Mouse (Mus musculus): ENCODE data around the gene Gm17364. TPM values are rescaled to one million over a fixed set of nuclear protein-coding genes. Genes with fewer than 3 reads are reported as not detected.
"Not testable (repeated sequence)": the region's sequence is repeated elsewhere in the genome, so short reads cannot be mapped to it uniquely, and the experiment has no call there.

Gm17364 gene
- not detected for total RNA-seq (2021)

- DNase-seq (ENCODE audit: extremely low spot score in 1 of 2, low spot score in 1 of 2): no peak
Measured at GRCm38 (mm10) chr13:41273927-41274650, at the start of gene Gm17364. Gm17364 (minus strand) TSS chr13:41273977.

GRCm38 (mm10) chr13:41321433-41321832, 47.7 kb upstream of the Gm17364 start:
- DNase-seq (ENCODE audit: extremely low spot score in 1 of 2, low spot score in 1 of 2): no peak

GRCm38 (mm10) chr13:41320749-41321148, 47.0 kb upstream of the Gm17364 start:
- DNase-seq (ENCODE audit: extremely low spot score in 1 of 2, low spot score in 1 of 2): no peak

DNA sequence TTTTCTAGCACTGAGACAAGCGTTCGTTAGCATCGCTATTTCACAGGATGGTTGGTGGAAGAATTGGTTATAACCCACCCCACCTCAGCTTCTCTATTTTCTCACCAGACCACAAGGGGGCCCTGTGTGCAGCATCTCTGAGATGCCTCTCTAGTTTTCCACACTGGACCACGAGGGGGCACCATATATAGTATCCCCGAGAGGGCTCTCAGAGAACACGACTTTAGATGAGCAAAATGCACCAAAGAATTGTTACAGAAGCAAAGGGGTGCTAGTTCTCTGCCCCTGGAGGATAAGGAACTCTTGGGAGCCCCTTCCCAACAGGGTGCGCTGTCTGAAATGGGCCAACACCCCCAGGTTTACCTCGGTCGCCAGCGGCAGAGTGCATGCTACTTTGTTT, 28.9 kb upstream of the Gm17364 start:
- DNase-seq (ENCODE audit: extremely low spot score in 1 of 2, low spot score in 1 of 2): peak; percentile 57 to 92

DNA sequence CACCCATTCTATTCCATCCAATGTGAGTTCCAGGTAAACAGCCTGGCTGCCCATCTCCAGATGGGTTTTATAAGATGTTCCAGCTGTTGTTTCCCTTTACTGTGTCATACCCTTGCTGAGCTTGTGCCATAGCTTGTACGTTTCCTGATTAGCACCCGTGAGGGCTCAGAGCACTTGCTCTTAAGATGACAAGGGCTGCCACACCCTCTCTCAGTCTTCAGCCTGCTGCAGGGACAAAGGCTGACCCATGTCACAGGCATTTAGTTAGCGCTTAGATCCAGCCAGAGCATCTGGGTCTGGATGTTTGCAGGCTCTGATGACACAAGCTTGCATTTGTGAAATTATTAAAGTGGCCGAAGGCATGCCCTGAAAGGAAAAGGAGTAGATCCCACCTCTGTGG, 26.3 kb upstream of the Gm17364 start:
- DNase-seq (ENCODE audit: extremely low spot score in 1 of 2, low spot score in 1 of 2): no peak

GRCm38 (mm10) chr13:41298996-41299395, 25.2 kb upstream of the Gm17364 start:
- no peak for DNase-seq (ENCODE audit: extremely low spot score in 1 of 2, low spot score in 1 of 2)

- no peak for DNase-seq (ENCODE audit: extremely low spot score in 1 of 2, low spot score in 1 of 2)
Measured at GRCm38 (mm10) chr13:41298533-41298932, 24.8 kb upstream of the Gm17364 start.

DNA sequence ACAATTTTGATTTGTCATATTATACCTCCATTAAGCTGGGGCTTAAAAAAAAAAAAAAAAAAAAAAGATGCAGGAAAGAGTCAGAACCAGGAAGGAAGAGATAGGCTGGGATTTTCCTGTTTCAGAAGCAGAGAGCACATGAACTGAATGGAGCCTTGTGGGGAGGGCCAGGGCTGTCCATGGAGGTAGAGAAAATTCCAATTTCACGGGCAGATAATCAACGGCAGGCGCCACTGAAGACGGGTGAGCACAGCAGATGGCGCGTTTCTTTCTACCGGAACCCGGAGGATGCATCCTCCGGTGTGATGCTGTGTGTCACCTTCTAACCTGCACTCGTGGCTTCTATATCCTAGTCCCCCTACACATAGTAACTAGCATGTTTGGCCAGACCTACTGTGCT, 22.6 kb upstream of the Gm17364 start:
- DNase-seq (ENCODE audit: extremely low spot score in 1 of 2, low spot score in 1 of 2): no peak

GRCm38 (mm10) chr13:41295886-41296285, 22.1 kb upstream of the Gm17364 start:
- no peak for DNase-seq (ENCODE audit: extremely low spot score in 1 of 2, low spot score in 1 of 2)

- no peak for DNase-seq (ENCODE audit: extremely low spot score in 1 of 2, low spot score in 1 of 2)
Measured at GRCm38 (mm10) chr13:41293595-41293994, 19.8 kb upstream of the Gm17364 start.

DNA sequence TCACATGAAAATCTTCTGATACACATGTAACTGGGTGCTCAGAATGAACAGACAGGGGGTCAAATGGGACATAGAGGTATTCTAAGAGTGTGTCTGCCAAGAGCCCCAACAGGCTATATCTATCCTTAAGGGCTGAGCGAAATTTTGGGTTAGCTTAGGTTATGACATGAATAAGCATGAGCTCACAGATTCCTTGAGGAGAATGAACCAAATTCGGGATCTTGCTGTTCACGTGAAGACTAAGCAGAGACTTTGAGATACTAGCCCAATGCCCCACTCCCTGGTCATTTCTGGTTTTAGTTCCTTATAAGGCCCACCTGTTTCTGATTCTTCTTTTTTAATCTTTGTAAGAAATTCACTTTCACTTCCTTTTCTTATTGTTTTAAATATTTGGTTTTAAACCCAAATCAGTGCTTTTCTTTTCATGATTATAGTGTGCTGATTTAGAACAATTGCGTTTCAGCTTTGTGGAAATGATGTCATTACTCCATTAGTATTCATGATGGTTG, 17.7 kb upstream of the Gm17364 start:
- no peak for DNase-seq (ENCODE audit: extremely low spot score in 1 of 2, low spot score in 1 of 2)

DNA sequence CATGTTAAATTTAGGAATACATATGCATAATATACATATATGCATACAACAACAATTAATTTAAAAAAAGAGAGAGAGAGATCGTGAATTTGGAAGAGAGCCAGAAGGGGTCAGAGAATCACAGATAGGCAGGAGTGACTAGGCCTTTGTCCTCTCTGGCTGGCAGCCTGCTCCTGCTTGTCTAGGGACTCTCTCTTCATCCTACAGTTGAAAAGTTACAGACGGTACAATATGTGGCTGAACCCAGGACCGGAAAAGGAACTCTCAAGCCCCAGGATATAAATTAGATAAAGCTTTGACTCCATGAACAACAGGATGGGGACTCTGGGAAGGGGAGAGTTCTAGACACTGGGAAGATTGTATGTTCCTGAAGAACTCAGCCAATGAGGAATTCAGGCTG, 12.5 kb upstream of the Gm17364 start:
- DNase-seq (ENCODE audit: extremely low spot score in 1 of 2, low spot score in 1 of 2): no peak

- DNase-seq (ENCODE audit: extremely low spot score in 1 of 2, low spot score in 1 of 2): no peak
Measured at GRCm38 (mm10) chr13:41285448-41285847, 11.7 kb upstream of the Gm17364 start.

DNA sequence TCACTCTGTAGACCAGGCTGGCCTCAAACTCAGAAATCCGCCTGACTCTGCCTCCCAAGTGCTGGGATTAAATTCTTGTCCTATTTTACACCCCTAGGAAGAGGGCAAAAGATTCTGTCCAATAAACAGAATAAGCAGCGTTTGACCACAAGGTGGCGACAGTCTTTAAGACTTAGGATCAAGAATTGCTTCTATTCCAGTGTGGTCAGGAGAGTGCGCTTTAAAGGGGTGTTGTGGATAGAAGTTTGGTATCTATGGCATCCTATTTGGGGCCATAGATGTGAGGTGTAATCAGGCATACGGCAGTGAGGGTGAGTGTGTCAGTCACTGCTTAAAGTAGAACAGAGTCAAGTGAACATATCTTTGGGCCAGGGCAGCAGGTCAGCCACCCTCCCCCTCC, 9.5 kb upstream of the Gm17364 start:
- peak in 1 of 2 experiments; percentile 85 for DNase-seq (ENCODE audit: extremely low spot score in 1 of 2, low spot score in 1 of 2)

DNA sequence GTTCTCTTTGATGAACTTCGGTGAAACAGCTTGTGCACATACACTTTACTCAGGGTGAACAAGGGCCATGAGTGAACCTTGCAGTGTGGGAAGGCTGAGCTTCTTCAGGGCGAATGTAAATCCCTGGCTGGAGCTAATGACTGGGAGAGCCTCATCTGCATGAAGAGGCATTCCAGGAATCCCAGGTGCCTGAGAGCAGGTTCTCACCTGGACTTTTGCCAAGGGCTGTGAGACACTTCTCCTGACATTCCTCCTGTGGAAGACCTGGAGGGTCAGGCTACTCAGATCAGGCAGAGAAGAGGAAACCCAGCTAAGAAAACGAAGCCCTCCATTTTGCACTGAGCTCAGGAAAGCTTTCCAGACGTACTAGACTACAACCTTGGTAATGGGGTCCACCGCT, 6.9 kb upstream of the Gm17364 start:
- DNase-seq (ENCODE audit: extremely low spot score in 1 of 2, low spot score in 1 of 2): no peak

DNA sequence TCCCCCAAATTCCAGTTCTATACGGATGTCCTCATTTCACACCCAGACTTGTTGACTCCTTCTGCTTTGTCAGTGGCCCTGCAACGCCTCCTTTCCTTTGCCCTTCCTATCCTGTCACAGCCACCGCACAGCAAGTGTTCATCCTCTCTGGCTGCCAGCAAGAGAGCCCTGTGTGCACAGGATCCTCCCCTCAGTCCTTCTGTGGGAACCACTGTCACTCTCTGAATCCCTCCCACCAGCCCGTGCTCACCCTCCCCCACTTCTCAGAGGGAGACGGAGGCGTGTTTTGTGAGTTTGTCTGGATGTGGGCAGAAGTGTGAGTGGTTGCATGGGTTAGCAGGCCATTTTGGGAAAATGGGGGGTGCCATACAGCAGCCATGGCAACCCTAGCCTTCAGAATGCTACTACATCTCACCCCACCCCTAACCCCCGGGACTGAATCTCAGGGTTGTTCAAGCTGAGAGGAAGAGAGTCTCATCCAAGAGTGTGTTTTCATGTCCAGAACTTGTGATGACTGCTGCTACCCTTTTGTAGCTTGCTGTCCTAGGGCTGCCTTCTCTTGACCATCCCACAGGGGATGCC, 5.9 kb downstream of the Gm17364 start:
- no peak for DNase-seq (ENCODE audit: extremely low spot score in 1 of 2, low spot score in 1 of 2)

DNA sequence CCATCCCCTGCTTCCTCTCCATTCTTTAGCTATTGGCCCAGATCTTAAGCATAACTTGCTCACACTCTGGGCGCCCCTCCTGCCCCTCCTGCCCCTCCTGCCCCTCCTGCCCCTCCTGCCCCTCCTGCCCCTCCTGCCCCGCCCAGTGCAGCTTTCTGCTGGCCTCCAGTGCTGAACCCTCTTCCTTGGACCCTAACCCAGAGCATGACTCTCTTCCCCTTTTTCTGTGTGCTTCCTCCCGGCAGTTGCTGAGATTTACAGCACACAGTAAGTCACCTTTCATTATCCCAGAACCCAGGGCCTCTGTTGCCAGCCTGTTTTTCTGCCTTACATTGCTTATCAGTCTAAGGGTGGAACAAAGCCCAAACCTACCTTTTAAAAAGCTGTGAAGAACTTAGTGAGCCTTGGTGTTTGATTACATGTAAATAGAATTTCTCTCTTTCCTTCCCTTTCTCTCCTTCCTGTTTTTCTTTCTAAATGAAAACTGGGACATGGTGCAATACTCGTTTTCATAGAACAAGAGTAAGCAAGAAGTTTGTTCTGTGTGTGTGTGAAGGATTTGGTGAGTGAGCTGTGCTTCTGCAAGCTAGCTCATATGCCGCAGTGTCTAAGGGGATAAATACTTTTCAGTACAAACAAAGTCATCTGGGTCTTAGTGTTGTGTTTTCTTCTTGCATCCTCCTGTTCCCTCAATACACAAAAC, 10.3 kb downstream of the Gm17364 start:
- DNase-seq (ENCODE audit: extremely low spot score in 1 of 2, low spot score in 1 of 2): no peak

DNA sequence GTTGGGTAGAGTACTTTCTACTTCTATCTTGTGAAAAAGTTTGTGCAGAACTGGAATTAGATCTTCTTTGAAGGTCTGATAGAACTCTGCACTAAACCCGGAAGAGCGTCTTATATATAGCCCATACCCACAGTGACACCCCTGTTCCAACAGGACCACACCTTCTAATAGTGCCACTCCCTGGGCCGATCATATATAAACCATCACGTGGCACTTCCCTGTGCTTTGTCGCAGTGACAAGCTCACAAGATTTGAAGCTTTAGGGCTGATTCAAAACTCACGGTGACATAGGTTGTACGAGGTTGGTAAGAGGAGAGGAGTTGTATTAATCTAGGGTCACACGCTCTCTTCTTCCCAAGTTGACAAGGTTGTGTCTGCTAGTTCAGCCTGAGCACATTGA, 12.2 kb downstream of the Gm17364 start:
- DNase-seq (ENCODE audit: extremely low spot score in 1 of 2, low spot score in 1 of 2): not testable (repeated sequence)

DNA sequence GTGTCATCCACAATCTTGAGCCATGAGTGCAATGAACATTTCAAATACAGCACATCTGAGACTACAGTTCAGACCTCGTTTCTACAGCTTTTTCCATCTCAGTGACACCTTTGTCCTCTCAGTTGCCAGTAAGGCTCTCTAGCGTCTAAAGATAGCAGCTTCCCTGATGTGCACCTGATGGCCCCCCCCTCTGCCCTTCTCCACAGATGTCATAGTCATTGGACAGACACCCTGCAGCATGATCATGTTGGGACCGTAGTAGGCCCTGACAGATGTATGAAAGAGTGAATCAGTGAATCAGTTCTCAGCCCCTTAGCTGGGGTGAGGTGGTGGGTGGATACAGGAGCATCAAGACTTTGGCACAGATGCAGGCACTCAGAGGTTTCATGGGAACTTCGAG, 15.9 kb downstream of the Gm17364 start:
- DNase-seq (ENCODE audit: extremely low spot score in 1 of 2, low spot score in 1 of 2): no peak

DNA sequence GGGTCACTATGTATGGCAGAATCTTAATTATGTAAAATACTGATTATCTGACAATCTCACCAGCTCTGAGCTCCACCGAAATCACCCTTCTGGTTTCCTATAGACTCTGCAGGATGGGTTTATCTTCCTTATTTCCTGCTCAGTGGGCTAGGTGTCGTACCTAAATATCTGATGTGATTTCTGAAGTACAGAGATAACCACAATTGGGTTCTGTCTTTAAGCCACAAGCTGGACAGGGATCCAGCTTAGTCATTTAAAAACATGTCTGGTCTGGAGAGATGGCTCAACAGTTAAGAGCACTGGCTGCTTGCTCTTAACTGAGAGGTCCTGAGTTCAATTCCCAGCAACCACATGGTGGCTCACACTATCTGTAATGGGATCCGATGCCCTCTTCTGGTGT, 16.8 kb downstream of the Gm17364 start:
- DNase-seq (ENCODE audit: extremely low spot score in 1 of 2, low spot score in 1 of 2): no peak

- no peak for DNase-seq (ENCODE audit: extremely low spot score in 1 of 2, low spot score in 1 of 2)
Measured at GRCm38 (mm10) chr13:41256126-41256525, 17.7 kb downstream of the Gm17364 start.

GRCm38 (mm10) chr13:41252736-41253135, 21.0 kb downstream of the Gm17364 start:
- no peak for DNase-seq (ENCODE audit: extremely low spot score in 1 of 2, low spot score in 1 of 2)
